Mouse (Mus musculus) heart, postnatal 25 days (tissue): Measurements from ENCODE around the gene Imp4. TPM values are rescaled to one million over a fixed set of nuclear protein-coding genes. Genes with fewer than 3 reads are reported as not detected.

Source experiments
- DNase-seq: peaks from one replicate; pipeline ENCODE4 v3.0.0; 2022; ENCODE audit warnings: low spot score
- intact Hi-C: fragments of 180-260 bp; cut with DNase I; formaldehyde crosslinking; loops from one replicate; pipeline ENCODE4 v1.15.1; 2025
- total RNA-seq, 2 experiments: library from RNA; stranded (reverse); gene quantifications; 2 replicates each; pipeline ENCODE4 v1.2.3; 2021

The Imp4 gene
- total RNA-seq, 2 experiments from 2014 or later, result 29.2 to 31.4 TPM

DNA sequence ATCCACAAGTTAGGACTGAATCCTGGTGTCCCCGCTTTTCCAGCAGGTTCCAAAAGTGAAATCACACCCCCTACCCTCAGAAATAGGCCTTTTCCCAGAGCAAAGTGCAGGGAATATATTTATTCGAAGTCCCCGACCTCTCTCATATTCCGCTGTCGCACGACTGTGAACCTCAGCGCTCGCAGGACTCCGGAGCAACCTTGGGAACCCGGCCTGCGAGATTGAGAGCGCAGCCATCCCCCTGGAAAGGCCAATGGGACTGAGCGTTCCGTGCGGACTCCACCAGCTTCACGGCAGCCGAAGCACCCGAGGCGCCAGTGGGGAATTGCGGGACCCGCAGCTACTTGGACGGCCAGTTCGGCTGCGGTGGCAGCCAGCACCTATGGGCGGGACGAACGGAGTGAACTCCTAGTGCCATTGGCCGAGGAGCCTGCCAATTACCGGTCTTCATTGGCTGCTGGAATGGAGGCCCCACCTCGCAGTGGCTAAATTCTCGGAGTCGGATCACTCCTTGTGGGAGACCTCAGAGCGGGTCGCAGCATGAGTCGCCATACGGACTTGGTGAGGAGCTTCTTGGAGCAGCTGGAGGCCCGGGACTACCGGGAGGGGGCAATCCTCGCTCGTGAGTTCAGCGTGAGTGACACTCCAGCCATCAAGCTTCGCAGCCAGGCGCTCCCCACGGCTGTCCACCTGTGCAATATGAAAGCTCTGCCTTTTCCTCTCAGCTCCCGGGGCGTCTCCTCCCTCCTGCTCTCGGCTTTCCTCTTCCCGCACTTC, 19.8 kb downstream of the Imp4 start, which contains the start of gene Ptpn18:
Ptpn18 (plus strand) TSS at position 479 of the 777 bp plus-strand sequence.
- peak; percentile 77 for DNase-seq
- intact Hi-C loops, result loop anchor here (5.0 kb wide), 1 partner anchor 138 kb away; no protein-coding TSS in a partner anchor

DNA sequence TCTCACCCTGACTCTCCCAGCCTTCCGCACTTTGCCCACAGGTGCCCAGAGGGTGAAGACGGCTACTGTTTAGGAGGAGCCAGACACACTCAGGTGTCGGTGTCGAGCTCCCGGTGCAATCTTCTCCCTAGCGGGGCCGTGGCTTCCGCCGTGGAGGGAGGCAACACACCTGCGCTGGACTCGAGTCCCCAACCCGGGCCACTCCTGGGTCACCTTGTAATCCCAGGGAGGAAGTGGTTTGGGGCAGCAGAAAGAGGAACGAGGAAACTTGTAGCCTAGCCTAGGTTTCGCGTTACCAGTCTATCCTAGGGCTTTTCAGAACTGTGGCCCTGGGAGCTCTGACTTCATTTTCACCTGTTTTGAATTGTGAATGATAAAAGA, 20.4 kb downstream of the Imp4 start:
- no peak for DNase-seq
- intact Hi-C loops, result loop anchor here (5.0 kb wide), 1 partner anchor 137 kb away; no protein-coding TSS in a partner anchor

DNA sequence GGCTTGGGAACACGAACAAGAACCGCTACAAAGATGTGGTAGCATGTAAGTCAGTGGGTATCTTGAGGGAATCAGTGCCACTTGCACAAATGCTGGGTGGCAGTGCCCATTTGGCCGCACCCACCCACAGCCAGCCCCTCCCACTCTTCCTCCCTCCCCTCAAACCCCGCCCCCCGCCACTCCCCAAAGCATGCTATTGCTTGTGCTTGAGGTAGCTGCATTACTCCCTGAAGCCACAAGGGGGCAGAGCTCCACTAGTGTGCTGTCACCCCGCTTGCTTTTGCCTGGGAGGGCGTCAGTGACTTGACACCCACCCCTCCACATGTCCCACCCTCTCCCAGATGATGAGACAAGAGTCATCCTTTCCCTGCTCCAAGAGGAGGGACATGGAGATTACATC, 23.1 kb downstream of the Imp4 start:
- intact Hi-C loops, result loop anchor here (5.0 kb wide), 1 partner anchor 135 kb away; no protein-coding TSS in a partner anchor
- DNase-seq, result no peak

DNA sequence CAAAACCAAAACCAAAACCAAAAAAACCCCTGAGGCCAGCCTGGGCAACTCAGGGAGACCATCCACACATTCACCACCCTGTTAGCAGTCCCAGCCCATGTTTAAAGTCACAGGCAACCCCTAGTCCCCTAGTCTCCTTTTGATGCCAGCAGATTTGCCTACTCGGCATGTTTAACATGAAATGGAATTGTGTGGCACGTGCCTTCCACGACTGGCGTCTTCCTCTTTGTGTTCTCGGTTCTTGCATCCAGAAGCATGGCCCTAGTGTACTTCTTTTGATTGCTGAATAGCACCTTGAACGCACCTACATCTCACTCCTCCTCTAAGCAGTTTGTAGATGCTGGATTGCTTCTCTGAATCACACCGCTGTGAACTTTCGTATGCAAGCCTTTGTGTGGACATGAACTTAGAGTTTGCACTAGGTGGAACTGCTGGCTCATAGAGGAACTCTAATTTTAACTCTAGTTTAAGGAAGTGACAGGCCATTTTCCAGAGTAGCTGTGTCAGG, 24.7 kb downstream of the Imp4 start:
- intact Hi-C loops, result loop anchor here (5.0 kb wide), 1 partner anchor 133 kb away; no protein-coding TSS in a partner anchor
- DNase-seq, result no peak

DNA sequence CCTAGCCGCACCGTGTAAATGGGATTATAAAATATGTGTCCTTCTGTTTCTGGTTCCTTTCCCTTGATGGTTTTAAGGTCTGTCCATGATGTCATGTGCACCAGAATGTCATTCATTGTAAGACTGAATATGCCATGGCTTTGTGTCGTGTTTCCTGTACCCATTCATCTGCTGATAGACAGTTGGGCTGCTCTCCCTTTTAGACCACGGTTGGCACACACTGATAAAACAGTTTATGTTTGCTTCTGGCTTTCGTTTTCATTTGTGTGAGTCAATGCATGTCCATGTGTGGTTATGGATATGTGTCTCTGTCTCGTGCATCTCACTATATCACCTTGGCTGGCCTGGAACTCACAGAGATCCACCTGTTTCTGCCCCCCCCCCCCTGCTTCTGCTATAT, 25.8 kb downstream of the Imp4 start:
- intact Hi-C loops, result no loop called here

DNA sequence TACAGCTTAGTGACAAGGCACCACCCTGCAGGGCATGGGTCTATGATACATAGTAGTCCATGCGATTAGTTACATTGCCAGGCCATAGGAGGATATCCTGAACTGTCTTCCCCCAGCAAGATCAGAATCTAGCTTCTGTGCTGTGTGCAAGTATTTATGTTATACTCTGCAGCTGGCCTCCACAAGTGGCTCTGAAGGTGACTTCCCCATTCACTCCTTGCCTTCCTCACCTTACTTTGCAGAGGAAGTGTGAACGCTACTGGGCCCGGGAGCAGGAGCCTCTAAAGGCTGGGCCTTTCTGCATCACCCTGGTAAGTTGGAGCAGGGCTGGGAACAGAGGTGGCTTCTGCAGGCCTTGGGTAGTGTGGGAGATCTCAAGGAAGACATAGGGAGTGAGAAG, 28.4 kb downstream of the Imp4 start:
- no peak for DNase-seq
- intact Hi-C loops, result no loop called here

More for the DNA sequence above, 25.8 kb downstream of the Imp4 start:
- no peak for DNase-seq

DNA sequence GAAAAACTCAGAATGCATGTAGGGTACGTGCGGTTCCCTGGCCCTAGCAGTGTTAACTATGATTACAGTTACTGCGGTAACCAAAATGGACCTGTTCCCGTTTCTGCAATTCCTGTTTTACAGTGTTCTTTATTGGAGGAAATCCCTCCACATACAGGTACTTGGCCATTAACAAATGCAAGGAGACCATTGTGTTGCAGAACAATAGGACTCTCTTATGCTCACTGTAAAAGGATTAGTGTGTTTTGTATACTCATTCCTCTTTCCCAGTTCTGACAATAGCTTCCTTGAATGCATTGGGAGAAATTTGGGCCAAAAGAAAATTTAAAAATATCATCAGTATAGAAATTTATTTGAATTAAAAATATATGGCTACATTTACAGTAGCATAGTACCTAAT, 28.8 kb downstream of the Imp4 start:
- intact Hi-C loops, result no loop called here
- DNase-seq, result no peak

DNA sequence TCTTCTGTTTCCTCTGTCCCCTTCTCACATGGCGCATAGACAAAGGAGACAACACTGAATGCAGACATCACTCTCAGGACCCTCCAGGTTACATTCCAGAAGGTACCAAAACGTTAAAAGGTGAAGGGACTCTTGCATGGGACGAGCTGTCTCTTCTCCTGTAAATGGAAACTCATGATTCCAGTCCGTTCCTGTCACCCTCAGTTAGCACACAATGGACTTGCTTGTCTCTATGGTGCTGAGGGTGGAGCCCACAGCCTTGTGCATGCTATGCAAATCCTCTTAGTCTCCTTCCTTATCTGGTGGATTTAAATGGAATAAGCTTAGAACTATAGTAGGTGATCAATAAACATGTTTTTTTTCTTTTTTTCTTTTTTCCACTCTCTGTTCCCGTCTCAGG, 30.1 kb downstream of the Imp4 start:
- intact Hi-C loops, result no loop called here
- DNase-seq, result no peak

DNA sequence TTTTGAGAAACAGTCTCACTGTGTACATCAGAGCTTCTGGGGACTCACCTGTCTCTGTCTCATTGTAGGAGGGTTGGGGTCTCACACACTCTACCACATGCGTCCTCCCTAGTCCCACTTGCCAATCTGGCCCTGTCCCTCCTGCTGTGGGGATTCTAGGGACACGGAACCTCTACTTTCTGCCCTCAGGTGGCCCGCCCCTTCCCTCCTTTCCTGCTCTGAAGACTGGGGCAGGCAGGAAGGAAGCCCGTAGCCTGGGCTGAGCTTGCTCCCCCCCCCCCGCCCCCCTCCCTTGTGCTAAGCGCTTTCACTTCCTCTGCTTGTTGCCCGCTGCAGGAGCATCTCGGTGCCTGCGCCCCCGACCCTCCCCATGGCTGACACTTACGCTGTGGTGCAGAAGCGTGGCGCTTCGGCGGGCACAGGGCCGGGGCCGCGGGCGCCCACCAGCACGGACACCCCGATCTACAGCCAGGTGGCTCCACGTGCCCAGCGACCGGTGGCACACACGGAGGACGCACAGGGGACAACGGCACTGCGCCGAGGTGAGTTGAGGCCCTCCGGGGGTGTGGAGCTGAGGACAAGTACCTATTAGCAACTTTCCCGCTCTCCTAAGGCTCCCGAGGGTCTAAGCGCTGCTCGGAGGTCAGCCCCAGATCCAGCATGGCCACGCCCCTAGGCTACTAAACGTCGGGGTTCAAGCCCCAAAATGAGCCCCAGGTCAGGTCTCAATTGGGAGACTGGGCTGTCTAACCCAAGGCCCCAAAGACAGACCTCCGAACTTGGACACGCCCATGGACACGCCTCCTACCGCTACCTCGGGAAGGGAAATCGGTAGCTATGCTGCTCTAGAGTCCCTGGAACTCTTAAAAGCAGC, 33.0 kb downstream of the Imp4 start:
- intact Hi-C loops, result no loop called here
- peak; percentile 26 for DNase-seq

DNA sequence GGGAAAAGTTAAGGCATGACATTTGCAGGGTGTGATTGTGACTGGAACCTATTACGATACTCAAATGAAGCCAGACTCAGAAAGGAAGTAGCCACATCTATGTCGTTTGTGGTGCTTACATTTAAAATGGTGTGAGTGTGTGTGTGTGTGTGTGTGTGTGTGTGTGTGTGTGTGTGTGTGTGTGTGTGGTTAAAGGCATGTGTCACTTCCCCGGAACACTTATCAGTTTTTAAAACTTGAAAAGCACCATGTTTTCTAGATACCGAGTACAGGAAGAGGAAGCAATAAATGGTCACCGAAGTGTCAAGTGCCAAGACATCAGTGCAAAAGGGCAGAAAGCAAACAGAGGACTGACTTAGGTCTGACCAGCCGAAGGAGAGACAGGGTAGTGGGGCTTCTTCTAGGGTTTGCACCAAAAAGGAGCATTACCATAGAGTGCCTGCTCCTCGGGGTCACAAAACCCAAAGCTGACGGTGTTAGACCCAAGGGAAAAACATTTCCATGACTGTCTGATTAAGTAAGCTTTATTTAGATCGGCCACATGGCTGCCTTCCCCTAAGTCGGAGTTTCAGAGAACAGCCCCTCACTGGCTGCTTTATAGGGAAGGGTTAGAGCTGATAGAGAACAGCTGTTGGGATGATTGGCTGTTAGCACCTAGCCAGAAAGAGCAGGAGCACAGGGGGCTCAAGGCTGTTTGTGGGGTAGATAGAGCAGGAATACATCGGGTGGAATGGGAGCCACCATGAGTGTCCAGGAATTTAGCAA, 39.4 kb downstream of the Imp4 start:
- intact Hi-C loops, result no loop called here
- no peak for DNase-seq

DNA sequence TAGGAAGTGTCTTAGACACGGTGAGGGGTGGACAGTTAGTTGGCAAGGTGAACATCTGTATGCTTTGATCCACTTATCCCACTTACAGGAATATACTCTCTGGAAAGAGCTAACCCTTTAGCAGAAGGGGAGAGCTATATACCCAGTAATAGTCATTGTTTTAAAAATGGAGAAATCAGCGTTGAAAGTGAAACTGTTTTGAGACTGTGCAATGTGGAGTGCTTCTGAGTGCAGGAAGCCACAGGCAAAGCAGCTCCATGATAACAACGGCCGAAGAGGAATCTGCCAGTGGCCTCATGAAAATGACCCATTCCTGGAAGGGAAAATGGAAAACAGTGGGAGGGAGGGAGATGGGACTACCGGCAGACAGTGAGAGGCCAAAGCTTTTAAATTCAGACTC, 41.1 kb downstream of the Imp4 start:
- no peak for DNase-seq
- intact Hi-C loops, result no loop called here

DNA sequence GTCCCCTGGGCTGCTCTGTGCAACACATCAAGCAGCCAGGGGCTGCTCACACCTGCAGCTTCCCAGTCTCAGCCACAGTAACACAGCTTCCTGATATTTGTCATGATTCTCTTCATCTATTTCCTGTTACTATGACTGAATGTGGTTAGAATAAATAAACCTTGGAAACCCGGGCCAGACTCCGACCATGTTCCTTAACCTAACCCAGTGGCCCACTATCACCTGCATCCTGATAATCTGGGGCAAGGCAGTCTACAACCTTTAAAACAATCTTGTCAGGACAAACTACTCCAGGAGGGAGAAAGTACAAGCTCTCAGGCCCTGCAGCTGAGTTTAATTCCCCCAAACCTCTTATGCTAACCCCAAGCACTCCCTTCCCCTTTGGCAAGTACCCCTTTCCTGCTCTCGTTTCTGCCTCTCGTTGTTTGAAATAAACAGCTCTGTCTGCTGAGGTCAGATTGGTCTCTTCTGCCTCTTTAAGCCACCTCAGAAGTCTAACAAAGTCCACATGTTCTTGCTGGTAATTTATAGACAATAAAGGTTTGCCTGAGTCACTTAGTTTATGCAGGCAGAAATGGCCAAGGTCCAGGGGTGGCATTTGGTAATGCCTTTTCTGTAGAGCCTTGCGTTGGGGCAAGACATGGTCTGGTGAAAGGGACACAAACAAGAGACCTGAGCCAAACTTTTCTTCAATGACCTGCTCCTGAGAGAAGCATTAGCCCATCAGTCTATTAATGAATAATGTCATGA, 42.4 kb downstream of the Imp4 start:
- intact Hi-C loops, result no loop called here
- DNase-seq, result no peak

DNA sequence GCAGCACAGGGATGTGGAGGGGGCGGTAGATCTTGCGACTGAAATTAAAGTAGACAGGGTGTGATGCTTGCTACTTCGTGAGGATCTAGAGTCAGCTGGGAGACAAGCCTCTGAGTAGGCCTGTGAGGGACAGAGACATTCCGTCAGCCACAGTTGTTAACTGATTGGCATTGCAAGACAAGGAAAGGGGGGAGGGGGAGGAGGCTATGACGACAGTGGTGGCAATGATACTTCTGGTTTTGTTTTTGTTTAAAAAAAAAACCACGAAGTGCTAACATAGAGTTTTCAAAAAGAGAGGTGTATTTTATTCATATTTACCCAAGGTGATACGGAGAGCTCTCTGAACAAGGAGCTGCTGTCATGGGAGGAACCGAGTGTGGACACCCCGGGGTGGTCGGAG, 44.8 kb downstream of the Imp4 start:
- no peak for DNase-seq
- intact Hi-C loops, result no loop called here

DNA sequence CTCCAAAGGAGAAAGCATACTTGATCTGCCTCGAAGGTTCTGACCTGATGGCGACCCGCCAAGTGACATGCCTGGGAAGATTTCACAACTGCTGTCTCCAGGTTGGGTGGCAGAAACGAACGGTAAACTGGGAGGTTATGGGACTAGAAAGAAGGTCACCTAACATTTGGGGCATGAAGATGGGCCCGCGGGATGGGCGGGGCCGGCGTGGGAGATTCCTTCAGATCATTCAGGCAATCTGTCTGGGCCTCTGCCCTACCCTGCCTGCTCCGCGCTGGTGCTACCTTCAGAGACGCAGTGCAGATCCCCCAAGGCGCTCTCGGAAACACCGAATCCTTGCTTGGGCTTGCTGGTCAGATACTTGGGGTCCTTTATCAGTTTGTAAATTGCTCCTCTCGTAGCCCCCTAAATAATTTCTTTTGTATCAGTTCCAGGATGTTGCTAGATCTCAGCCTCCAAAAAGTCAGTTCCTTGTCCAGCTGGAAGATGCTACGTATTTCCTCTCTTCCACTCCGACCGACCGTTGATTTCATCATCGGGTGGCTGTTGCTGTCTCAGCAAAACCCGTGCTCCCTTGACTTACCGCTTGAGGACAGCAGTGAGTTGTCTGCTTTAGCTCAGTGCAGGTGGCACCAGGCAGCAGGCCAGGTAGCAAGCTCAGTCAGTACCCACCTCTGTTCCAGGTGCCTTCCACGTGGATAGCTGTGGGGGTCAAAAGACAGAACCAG, 46.0 kb downstream of the Imp4 start:
- no peak for DNase-seq
- intact Hi-C loops, result no loop called here

DNA sequence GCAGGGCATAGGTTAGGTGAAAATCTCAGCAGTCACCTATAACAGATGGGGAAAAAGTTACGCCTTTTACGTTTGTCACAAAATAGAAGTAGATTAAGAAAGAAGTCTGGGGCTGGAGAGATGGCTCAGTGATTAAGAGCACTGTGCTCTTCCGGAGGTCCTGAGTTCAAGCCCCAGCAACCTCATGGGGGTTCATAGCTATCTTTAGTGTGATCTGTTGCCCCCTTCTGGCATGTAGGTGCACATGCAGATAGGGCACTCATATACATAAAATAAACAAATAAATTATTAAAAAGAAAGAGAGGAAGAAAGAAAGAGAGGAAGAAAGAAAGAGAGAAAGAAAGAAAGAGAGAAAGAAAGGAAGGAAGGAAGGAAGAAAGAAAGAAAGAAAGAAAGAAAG, 47.7 kb downstream of the Imp4 start:
- DNase-seq, result no peak
- intact Hi-C loops, result no loop called here

DNA sequence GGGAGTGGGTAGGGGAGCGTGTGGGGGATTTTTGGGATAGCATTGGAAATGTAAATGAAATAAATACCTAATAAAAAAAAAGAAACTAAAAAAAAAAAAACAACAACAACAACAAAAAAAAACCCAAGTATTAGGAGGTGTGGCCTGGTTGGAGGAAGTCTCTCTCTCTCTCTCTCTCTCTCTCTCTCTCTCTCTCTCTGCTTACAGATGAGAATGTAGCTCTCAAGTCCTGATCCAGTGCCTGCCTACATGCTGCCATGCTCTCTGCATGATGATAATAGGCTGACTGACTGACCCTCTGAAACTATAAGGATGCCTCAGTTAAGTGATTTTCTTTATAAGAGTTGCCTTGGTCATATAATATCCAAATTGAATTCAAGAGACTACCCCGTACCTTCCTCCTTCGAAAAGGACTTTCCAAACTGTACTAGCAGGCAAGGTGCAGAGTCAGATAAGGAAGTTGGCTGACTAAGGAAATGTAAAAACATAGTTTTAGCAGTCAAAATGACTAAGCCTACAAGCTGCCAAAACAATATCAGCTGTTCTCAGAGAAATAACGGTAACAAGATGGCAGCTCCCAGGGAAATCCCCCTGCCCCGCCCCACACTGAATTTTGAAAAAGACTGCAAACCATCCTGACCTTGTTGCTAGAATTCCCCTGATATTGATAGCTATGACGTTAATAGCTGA, 50.3 kb downstream of the Imp4 start:
- intact Hi-C loops, result no loop called here

DNA sequence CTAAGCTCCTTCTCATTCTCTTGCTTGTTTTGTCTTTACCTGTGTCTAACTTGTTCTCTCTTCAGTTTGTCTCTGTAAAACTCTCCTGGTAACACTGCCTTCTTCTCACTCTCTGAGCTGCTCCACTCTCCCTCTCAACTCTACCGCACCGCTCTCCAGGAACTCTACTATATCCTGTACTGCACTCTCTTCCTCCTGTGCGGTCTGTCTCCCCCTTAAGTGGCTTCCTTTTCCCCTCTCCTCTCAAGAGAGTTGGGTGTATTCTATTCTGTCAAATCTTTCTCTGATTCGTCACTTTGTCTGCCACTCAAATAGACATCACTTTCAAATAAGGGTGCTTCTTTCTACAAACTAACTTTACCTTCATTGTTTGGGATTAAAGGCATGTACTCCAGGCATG, 51.8 kb downstream of the Imp4 start:
- intact Hi-C loops, result no loop called here
- no peak for DNase-seq

More for the DNA sequence above, 50.3 kb downstream of the Imp4 start:
- no peak for DNase-seq
